Mouse (Mus musculus) liver, postnatal 0 days (tissue): ENCODE measurements around the gene Kctd3.

Experiments used
- CTCF ChIP-seq: sonication (generic); IDR thresholded peaks from 2 replicates; pipeline ENCODE4 v1.5.1; 2016; ENCODE audit warnings: antibody characterized with exemption, low read depth
- EP300 ChIP-seq: IDR thresholded peaks from 2 replicates; pipeline ENCODE4 v1.6.1; 2016; ENCODE audit warnings: antibody characterized with exemption, low read depth, mild to moderate bottlenecking

DNA sequence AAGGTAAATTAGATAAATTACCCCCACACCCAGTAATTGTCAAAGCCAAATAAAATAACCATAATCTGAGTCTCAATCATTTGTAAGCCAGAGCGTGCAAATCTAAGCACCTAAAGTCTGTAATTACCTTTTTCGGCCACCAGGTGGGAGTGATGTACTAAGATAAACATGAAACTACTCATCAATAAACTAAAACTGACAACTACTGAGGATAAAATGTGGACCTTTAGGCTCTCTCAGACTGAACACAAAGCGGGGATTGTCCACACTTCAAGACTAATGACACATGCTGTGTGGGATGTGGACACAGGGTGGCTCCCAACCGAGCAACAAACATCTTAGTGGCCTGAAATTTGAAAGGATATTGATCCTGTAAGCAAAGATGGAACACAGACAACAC lies 14.4 kb downstream of the Kctd3 start:
- TF ChIP-seq CTCF (peak; percentile 76), EP300 (no peak)
